Mouse (Mus musculus) cerebral cortex, adult 2 months (tissue): ENCODE measurements around the gene Cald1.

Experiments used
- WGBS: fragments of 180-500 bp; shearing (Covaris S2); methylation state at CpG from one replicate; pipeline ENCODE4 v1.1.7; 2018; 5-methylcytosine and 5-hydroxymethylcytosine counted together

The Cald1 gene

DNA sequence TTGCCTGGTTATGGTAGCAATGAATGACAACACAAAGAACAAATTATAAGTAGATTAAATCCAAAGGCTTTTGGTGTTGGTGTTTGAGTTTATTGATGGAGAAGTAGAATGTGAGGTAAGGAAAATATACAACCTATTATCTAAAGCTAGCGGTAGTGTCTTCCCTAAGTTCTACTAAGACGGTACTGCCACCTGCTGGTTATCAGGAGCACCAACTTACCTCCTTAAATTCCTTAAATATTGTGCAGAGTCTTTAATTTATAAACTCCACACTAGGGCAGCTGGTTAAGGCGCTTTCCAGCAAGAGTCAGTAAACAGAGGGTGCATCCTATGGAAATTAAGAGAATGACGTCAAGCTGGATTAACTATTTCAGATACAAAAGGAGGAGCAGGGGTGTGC, 161.7 kb downstream of the Cald1 start:
- 43% methylated on average over 4 of the region's 4 CpGs for WGBS

DNA sequence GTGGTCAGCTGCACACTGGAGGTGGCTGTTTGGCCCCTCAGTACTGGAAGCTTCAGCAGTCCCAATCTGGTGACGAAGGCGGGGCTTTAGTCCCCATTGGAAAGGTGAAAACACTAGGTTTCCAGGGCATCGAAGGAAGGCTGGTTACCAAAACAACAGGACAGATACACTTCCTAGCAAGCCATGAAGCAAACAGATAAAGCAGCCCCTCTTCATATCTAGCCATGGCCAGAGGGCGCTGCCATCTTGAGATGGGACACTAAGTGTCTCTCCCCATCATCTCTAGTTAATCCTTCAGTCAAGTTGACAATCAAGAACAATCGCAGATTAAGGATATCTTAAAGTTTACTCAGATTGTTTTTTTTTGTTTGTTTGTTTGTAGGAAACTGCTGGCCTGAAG, 167.4 kb downstream of the Cald1 start:
- WGBS: 91% methylated on average over 5 of the region's 5 CpGs

DNA sequence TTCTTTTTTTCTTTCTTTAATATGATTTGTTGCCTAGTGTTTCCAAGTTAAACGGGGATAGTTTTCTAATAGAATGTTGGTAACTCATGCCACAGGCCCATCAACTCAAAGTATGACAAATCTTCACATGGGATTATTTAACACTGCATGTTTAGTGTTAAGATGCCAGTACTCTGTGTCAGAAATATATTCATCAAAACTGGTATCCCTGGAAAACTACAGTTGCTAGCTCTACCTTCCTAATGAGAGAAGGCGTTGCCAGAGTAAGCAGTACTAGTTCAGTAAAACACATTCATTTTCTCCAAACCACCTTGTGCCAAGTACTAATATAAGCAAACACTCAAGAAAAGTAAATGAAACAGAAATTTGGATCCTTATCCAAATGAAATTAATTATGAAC, 171.7 kb downstream of the Cald1 start:
- 62% methylated on average over 2 of the region's 2 CpGs for WGBS

DNA sequence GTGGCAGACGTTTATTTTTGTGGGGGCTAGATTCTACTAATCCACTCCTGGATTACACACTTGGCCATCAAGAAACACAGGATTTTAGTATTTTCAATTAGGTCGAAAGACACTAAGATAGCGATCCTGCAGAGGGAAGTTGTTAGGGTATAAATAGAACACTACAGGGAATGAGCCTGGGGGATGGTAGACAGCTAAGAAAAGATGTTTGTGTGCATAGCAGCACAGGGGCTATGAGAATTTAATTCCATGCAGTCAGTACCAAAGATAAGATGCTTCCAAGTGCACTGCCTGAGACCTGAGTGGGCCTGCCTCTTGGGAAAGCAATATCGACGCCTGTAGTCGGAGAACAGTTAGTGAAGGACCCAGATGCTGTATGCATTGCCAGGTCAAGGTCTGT, 172.2 kb downstream of the Cald1 start:
- 63% methylated on average over 6 of the region's 6 CpGs for WGBS

DNA sequence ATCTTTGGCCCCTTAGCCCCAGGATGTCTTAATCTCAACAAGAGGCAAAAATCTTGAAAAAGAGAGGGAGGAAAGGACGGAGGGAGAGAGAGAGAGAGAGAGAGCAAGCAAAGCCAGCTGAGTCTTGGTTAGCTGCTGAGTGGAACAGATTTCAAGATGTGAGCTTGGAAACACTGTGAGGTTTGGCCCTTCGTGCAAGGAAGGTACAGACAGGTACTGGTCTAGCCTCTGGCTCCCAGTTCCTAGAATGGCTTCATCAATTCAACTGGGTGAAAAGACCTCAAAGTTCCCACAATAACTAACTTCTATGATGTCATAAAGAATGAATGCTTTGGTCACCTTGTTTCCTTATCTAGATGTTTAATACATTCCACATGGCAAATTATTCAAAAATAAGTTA, 178.8 kb downstream of the Cald1 start:
- 82% methylated on average over 2 of the region's 2 CpGs for WGBS

DNA sequence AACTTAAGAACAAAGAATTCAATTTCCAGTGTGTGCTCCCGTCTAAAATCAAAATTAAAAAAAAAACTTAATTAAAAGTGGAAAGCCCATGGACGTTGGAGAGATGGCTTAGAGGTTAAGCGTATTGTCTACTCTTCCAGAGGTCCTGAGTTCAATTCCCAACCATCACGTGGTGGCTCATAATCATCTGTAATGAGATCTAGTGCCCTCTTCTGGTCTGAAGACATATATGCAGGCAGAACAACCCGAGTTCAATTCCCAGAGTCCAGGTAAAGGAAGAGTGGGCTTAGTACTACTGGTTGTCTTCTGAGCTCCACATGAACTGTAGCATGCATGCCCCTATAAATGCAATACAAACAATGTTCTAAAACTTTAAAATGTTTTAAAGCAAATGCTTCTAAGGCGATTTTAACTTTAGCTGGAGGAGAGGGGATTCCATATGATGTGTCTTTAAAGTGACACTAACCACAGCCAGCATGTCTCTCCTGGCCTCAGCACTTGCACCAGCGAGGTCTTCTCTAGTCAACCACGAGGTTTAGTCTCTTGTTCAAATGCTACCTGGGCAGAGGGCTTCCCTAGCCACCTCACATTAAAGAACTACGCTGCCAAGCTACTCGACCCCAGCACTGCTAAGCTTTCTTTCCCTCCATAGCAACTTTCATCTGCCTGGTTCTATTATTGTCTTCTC, 179.8 kb downstream of the Cald1 start:
- WGBS: 73% methylated on average over 10 of the region's 10 CpGs

DNA sequence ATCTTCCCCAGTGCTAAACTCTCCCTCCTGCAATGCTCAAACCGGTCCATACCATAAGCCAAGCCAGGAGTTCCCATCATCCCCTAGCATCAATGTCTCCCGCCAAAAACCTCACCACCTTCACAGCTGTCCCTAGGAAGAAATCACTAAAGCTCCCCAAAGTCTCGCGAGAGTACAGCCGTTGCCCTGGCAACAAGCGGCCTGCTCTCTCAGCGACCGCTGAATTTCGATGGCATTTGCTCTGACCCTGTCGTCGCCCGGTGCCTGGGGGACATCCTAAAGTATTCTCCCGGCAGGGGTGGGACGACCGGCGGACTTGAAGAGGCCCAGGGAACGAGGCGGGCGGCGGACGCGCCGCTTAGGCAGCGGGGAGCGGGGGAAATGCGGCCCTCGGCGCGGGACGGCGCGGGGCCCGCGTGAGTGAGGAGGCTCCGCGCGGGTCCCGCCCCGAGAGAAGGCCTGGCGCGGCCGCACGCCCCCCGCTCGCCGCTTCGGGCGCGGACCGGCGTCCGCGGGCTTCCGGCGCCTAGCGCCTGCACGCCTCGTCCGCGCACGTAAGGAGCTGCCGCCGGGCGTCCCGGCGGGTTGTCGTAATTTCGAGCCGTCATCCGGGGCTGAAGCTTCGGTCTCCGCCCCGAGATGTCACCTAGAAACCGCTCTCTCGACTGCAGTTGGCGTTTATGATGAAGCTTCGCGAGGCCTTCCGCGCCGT, 182.1 kb downstream of the Cald1 start, which contains the start of gene Agbl3:
Gene Agbl3 (plus strand): TSS at position 202 of the 712 bp plus-strand sequence.
- WGBS: under 1% methylated on average over 81 of the region's 81 CpGs

DNA sequence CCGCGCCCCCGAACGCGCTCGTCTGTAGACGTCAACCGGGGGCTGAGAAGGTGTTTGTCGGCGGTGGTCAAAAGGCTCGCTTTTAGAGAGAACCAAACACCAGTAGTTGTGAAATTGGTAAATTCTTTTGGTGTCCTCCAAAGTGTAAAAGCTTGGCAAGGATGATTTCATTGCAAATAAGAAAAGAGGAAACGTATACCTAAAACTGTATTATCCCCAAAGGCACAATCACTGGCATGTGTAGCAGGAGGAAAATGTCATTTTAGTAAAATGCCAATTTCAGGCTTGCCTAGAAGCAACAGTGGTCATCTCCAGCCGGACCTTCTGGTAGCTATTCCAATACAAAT, 182.6 kb downstream of the Cald1 start:
- 2% methylated on average over 13 of the region's 13 CpGs for WGBS

DNA sequence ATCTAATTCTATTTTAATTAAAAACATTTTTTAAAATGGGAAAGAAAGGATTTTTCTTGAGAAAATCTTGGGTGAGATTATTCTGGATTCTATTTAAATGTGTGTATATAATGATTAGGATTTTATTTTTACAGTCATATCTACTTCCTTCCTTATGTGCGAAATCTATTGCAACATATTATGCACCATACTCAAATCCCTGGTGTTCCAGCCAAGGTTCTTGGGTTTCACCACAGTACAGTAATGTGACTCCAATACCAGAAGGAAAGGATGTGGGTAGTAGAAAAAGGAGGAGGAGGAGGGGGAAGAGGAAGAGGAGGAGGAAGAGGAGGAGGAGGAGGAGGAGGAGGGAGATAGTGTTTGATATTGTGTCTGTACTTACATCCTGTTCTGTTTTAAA, 184.2 kb downstream of the Cald1 start:
- 74% methylated on average over 1 of the region's 1 CpGs for WGBS

DNA sequence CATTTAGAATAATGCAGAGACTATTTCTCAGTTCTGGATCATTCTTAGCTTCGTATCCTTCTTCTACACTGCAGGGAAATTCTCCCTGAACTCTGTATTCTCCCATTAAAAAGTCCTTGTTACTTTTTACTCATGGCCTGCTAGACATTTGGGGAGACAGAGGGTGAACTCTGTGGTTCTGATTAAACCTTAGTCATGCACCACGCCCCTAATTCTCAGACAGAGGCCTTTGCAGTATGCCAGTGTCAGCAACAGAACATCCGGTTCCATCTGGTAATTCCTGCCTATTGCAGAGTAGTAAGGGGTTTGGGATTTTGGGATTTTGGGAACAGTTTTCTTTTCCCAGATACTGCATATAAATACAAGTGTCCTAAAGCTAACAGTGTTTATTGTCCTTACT, 198.6 kb downstream of the Cald1 start:
- 91% methylated on average over 3 of the region's 3 CpGs for WGBS

DNA sequence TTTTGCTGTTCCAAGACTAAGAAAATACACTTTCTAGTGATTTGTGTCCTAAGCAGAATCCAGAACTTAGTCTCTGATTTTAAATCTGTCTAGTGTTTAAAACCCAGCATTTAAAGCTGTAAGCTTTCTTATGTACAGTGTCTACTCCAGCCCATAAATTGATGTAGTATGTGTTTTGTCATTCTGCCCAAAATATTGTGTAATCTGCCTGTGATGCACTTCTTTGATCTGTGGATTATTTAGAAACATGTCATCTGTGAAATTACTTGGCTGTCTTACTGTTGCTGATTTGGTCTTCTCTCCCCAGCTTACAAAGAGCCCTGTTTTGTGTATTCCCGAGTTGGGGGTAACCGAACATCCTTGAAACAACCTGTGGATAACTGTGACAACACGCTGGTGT, 199.6 kb downstream of the Cald1 start:
- WGBS: 71% methylated on average over 3 of the region's 3 CpGs

DNA sequence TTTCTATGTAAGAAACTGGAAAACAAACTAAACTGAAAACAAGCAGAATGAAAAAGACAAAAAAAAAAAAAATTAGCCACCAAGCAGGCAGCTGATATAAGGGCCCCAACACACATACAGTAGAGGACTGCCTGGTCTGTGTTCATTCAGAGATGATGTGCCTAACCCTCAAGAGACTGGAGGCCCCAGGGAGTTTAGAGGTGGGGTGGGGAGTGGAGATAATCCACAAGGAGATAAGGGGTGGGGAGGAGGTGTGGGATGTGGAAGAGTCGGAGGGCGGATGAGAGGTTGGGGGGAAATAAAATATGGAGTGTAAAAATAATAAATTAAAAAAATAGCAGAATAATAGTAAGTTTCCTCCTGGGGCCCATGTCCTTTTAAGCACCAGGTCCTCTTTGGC, 207.3 kb downstream of the Cald1 start:
- WGBS: 84% methylated on average over 2 of the region's 2 CpGs

DNA sequence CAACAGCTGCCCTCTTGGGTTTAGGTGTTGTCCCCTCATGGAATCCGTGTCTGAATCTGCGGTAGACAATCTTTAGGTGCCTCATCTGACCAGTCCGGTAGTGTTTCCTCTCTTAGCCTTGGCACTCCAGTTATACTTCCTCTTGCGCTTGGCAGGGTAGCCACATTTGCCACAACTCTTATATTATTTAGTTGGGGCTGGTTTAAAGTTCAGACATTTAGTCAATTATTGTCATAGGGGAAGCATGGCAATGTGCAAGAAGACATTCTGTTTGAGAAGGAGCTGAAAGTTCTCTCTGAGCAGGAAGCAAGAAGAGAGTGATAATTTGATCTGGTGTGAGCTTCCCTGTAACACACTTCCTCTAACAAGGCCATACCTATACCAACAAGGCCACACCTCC, 212.4 kb downstream of the Cald1 start:
- WGBS: 87% methylated on average over 4 of the region's 4 CpGs
